Mouse (Mus musculus) liver, postnatal 0 days (tissue): ENCODE measurements around the gene Nubp1. TPM values are rescaled to one million over a fixed set of nuclear protein-coding genes. Genes with fewer than 3 reads are reported as not detected.

ENCODE experiments used
- ATAC-seq: fragments of 200-750 bp; cut with Nextera tagmentation; 2 replicates; pipeline ENCODE4 v1.8.0; 2017; ENCODE audit warnings: mild to moderate bottlenecking, moderate library complexity
- DNase-seq: peaks from one replicate; pipeline ENCODE4 v3.0.0-alpha.2; 2016
- H3K27ac ChIP-seq: fragments of 300-500 bp; sonication (generic); 2 replicates; pipeline ENCODE4 v1.5.1; 2014; ENCODE audit warnings: antibody characterized with exemption, moderate library complexity, mild to moderate bottlenecking, low read depth
- H3K27me3 ChIP-seq: fragments of 300-500 bp; sonication (generic); 2 replicates; pipeline ENCODE4 v1.6.1; 2014; ENCODE audit warnings: low read length, control low read depth, mixed read lengths; ENCODE audit not compliant: insufficient read depth
- H3K36me3 ChIP-seq: fragments of 300-500 bp; sonication (generic); replicated peaks from 2 replicates; pipeline ENCODE4 v1.6.1; 2014; ENCODE audit warnings: mild to moderate bottlenecking, control low read depth, low read length, moderate library complexity, mixed read lengths; ENCODE audit not compliant: insufficient read depth
- H3K4me1 ChIP-seq: fragments of 300-500 bp; sonication (generic); 2 replicates; pipeline ENCODE4 v1.6.1; 2014; ENCODE audit warnings: antibody characterized with exemption, mild to moderate bottlenecking, control low read depth; ENCODE audit not compliant: insufficient read depth
- H3K4me2 ChIP-seq: fragments of 300-500 bp; sonication (generic); 2 replicates; pipeline ENCODE4 v1.6.1; 2014; ENCODE audit warnings: low read depth, mild to moderate bottlenecking, low read length, moderate library complexity, mixed read lengths
- H3K4me3 ChIP-seq: fragments of 300-500 bp; sonication (generic); 2 replicates; pipeline ENCODE4 v1.5.1; 2014; ENCODE audit warnings: low read depth, low read length
- H3K9ac ChIP-seq: fragments of 300-500 bp; sonication (generic); replicated peaks from 2 replicates; pipeline ENCODE4 v1.6.1; 2014; ENCODE audit warnings: mild to moderate bottlenecking, moderate library complexity
- H3K9me3 ChIP-seq: fragments of 300-500 bp; sonication (generic); 2 replicates; pipeline ENCODE4 v1.6.1; 2016; ENCODE audit warnings: mild to moderate bottlenecking, control low read depth, low read length, mixed read lengths
- CTCF ChIP-seq: sonication (generic); IDR thresholded peaks from 2 replicates; pipeline ENCODE4 v1.5.1; 2016; ENCODE audit warnings: antibody characterized with exemption, low read depth
- EP300 ChIP-seq: IDR thresholded peaks from 2 replicates; pipeline ENCODE4 v1.6.1; 2016; ENCODE audit warnings: antibody characterized with exemption, low read depth, mild to moderate bottlenecking
- WGBS: fragments of 180-500 bp; shearing (Covaris S2); extraction: QIAGEN DNeasy Blood & Tissue Kit; methylation state at CpG from one replicate; pipeline ENCODE4 v1.1.7; 2014; ENCODE audit not compliant: insufficient replicate concordance; 5-methylcytosine and 5-hydroxymethylcytosine counted together
- polyA plus RNA-seq: library from polyadenylated mRNA; unstranded; fragments of >200 nt; fragmentation: Nextera tagmentation; extraction: Ambion mirVana; gene quantifications from 2 replicates; pipeline ENCODE4 v1.2.1, GENCODE M21; 2015

The Nubp1 gene
- 24.3 and 25.8 TPM in 2 replicates for polyA plus RNA-seq

DNA sequence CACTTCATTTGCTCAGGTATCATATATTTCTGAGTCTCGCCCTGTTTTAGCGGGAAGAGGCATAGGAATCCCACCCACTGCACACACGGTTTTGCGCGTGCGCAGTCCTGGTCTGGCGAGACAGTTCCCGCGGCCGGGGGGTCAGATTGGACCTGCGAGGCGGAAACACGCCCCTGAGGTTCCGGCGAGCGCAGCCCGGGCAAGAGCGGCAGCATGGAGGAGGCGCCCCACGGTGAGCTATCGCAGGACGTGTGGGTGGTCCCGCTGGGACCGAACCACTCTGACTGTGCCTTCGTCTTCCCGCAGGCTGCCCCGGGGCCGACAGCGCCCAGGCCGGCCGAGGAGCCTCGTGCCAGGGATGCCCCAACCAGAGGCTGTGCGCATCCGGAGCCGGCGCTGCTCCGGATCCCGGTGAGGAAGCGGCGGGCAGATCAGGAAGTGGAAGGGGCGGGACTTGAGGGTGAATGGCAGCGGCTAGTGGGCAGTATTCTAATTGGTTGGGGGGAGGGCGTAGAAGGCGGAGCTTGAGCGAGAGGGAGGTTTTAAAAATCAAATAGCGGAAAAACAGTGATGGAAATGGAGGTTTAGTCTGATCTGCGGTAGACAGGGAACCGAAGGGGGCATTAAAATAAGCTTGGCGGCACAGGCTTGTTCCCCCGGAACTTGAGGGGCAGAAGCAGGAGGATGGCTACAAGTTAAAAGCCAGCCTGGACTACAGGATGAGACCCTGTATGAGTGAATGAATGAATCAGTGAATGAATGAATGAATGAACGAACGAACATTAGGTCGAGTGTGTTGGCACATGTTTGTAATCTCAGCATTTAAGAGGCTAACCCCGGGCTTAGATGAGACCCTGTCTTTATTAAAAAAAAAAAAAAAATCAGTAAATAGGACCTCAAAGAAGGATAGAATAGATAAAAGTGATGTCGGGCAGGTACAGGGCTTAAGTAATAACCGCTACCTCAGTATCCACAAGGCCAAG lies at the start of gene Nubp1:
Gene Nubp1 (plus strand): TSS at position 185 of the 983 bp plus-strand sequence.
- 0 out of 2 replicates have a peak, but pooled peaks cover 3% of the 10 kb centered on the region for H3K27me3 ChIP-seq
- WGBS, result 3% methylated on average over 52 of the region's 56 CpGs
- peaks cover 9% of the 10 kb centered on the region; the same call in 1 of the 2 replicates for H3K4me1 ChIP-seq
- H3K36me3 ChIP-seq, result peaks cover 16% of the 10 kb centered on the region
- peak within 1 kb of the TSS; percentile 84 for H3K4me2 ChIP-seq
- DNase-seq (peak; percentile 95), ATAC-seq (peak; percentile 99)
- peak within 1 kb of the TSS; percentile 77 for H3K9ac ChIP-seq
- TF ChIP-seq CTCF, result no peak; the same call in 1 of the 2 replicates
- TF ChIP-seq EP300, result no peak
- H3K9me3 ChIP-seq, result no peaks in the 10 kb centered on the region
- peak within 1 kb of the TSS; percentile 94 for H3K27ac ChIP-seq
- peak within 1 kb of the TSS; percentile 76 for H3K4me3 ChIP-seq

DNA sequence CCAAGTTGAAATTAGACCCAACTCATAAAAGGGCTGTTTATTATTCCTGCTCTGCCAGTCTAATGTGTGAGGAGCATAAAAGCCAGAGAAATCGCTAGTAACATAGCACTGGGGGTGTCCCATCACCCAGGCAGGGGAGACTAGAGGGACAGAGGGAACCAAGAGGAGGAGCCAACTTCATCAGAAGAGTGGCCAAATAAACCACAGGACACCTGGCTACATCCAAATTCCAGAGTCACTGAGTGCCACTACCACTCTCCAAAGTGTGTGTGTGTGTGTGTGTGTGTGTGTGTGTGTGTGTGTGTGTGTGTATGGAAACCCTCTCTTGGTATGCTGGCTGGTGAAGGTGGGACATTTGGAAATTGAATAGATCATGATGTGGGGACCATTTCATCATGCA lies 48.7 kb upstream of the Nubp1 start:
- WGBS, result 67% methylated on average over 1 of the region's 1 CpGs
- no peak overlapping the region for H3K9ac ChIP-seq
- H3K4me2 ChIP-seq, result no peak overlapping the region
- H3K9me3 ChIP-seq, result no peaks in the 10 kb centered on the region
- TF ChIP-seq EP300 (no peak), CTCF (no peak)
- no peaks in the 10 kb centered on the region for H3K36me3 ChIP-seq
- DNase-seq, result no peak
- peaks cover 2% of the 10 kb centered on the region; the same call in 1 of the 2 replicates for H3K4me1 ChIP-seq
- ATAC-seq, result no peak
- no peaks in the 10 kb centered on the region for H3K27me3 ChIP-seq
- H3K27ac ChIP-seq, result no peak overlapping the region
- H3K4me3 ChIP-seq, result no peak overlapping the region

DNA sequence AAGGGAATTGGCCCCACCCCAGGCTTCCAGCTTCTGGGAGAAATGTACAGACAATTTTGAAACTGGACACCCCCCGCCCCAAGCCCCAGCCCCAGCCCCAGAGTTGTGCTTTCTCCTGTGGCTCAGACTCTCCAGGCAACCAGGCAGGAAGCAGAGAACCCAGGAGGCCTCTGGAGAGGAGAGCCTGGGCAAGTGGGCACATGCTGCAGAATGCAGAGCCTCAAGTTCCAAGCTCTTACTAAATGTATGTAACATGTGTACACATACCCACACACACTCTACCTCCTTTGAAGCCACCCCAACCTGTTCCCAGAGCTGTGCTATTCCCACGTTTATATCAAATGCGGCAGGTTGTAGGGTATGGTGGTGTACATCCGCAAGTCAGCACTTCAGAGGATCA lies 46.0 kb upstream of the Nubp1 start:
- Histone ChIP-seq H3K4me1 (no peaks in the 10 kb centered on the region), H3K27ac (no peak overlapping the region), H3K9me3 (no peaks in the 10 kb centered on the region), H3K4me3 (no peak overlapping the region), H3K27me3 (no peaks in the 10 kb centered on the region), H3K36me3 (no peaks in the 10 kb centered on the region), H3K9ac (no peak overlapping the region), H3K4me2 (no peak overlapping the region)
- TF ChIP-seq CTCF (no peak), EP300 (no peak)
- DNase-seq (no peak), ATAC-seq (no peak)
- WGBS, result 65% methylated on average over 4 of the region's 4 CpGs

DNA sequence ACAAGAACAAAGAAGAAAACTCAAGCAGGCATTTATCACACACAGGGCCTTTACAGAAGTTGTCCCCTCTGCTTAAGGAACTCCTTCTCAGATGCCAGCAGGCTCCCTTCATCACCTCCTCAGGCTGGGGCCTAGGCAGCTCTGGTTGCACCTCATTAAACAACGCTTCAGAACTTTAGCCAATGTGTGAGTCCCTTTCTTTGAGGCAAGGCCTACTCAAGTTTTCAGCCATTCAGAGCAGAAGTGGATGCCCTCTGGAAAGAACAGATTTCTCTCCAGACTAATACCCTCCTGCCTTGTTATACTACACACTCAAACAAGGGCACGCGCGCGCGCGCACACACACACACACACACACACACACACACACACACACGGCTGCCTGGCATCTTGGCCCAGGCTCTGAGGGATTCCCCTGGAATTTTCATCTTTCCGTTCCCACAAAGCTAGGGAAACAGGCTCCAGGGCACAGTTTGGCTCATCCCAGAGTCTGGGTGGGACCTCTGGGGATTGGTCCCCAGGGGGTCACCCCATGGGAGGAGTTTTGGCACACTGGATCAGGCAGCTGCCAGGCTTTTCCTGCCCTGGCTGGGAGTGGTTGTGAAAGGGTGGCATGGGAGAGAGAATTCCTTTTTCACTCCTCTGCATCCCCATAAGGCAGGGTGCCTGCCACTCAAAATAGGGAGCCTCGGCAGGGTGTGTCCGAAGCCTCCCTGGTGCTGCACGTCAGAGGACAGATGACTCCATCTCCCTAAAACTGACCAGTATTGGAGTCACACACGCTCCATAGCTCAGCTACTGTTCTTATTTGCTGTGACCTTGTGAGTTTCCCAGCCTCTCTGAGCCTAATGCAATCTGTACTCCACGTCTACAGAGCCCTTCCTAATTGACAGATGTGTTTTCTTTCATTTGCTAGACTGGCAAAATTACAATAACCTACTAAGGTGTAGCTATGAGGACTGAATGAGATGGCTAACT lies 45.2 kb upstream of the Nubp1 start:
- Histone ChIP-seq H3K4me3 (no peak overlapping the region), H3K9me3 (no peaks in the 10 kb centered on the region), H3K27ac (no peak overlapping the region), H3K9ac (no peak overlapping the region), H3K36me3 (no peaks in the 10 kb centered on the region), H3K4me1 (no peaks in the 10 kb centered on the region), H3K4me2 (no peak overlapping the region), H3K27me3 (no peaks in the 10 kb centered on the region)
- WGBS, result 75% methylated on average over 14 of the region's 14 CpGs
- ATAC-seq (peak; percentile 45; the same call in 1 of the 2 replicates), DNase-seq (no peak)
- no peak for TF ChIP-seq EP300
- TF ChIP-seq CTCF, result no peak

DNA sequence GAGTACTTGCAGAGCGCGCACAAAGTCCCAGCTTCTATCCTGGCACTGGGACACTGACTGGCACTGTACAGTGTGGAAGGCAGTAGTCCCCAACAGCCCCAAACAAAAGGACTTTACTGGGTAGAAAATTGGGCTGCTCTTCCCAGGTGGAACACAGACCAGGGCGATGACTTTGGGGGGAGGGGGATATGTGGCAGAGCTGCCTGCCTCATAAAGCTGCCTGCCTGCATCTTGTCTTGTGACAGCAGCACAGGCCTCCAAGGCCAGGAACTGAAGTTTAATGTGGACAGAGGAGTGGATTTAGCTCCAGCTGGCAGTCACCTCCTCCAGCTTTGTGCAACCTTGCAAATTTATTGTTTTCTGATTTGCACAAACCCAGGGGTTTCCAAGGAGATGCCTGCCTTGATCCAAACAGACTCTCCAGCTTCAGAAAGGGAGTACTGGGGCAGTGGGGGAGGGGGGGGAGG lies 42.2 kb upstream of the Nubp1 start:
- TF ChIP-seq EP300 (no peak), CTCF (no peak)
- ATAC-seq (no peak), DNase-seq (no peak)
- Histone ChIP-seq H3K27ac (no peak overlapping the region), H3K9me3 (no peaks in the 10 kb centered on the region), H3K4me1 (no peaks in the 10 kb centered on the region), H3K36me3 (no peaks in the 10 kb centered on the region), H3K27me3 (no peaks in the 10 kb centered on the region), H3K9ac (no peak overlapping the region), H3K4me3 (no peak overlapping the region), H3K4me2 (no peak overlapping the region)
- 84% methylated on average over 3 of the region's 3 CpGs for WGBS
